Mouse (Mus musculus) frontal cortex, postnatal 14 days (tissue): ENCODE measurements at regions not wholly inside any gene's neighbourhood (a gene's known extent, or its start where the extent isn't known, plus 50 kb on each side); places are given as distances from the start of the nearest gene placed in this dataset.

Experiments
- DNase-seq, 2 experiments: peaks; one replicate each; pipeline ENCODE4 v3.0.0; 2022; ENCODE audit warnings: low spot score in 2 of 2

GRCm38 (mm10) chr12:71778137-71778536 is 52.7 kb upstream of the Daam1 start:
- DNase-seq, result peak; percentile 13 to 30

DNA sequence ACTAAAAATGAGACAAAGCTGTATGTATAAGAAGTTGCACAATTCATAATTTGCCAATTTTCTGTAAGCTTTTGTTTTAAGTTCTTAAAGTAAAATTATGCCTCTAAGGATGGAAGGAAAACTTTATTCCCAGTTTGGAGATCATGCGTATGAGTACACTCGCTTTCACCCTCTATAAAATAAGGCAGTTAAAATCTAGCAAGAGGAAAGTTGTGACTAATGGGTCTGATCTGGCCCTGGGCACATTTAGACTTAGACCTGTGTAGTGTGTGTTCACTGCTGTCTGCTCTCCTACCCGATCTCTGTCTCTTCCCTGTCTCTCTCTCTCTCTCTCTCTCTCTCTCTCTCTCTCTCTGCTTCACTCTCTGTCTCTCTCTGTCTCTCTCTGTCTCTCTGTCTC is 51.9 kb upstream of the Daam1 start:
- no peak for DNase-seq

GRCm38 (mm10) chr12:71779418-71779817 is 51.5 kb upstream of the Daam1 start:
- no peak for DNase-seq
